Mouse (Mus musculus) left cerebral cortex, adult 9 months (tissue): ENCODE results near the gene Gm5861.
"Not testable (repeated sequence)": the region's sequence is repeated elsewhere in the genome, so short reads cannot be mapped to it uniquely, and the experiment has no call there.

Source experiments
- DNase-seq, 2 experiments: peaks; one replicate each; pipeline ENCODE4 v3.0.0; 2022; ENCODE audit warnings: low spot score in 2 of 2

The Gm5861 gene

DNA sequence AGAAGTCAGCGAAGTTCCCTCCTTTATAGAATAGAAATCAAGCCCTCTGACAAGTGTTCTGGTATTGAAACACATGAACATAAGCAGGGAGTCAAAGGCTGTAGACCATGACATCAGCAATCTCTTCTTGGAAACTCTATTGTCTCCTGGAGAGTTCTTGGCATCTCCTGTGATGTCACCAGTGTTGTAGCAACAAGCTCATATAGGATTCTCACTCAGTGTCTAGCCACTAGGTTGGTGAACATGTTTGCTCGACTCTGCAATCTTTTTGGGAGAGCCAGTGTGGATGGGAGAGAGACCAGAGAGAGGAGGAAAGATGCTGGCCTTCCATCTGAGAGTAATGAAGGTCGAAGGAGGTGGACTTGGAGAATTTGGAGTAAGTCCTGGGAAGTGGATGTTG is at the start of gene Gm5861:
Gm5861 (plus strand) TSS at position 301 of the 400 bp plus-strand sequence.
- not testable (repeated sequence) for DNase-seq

DNA sequence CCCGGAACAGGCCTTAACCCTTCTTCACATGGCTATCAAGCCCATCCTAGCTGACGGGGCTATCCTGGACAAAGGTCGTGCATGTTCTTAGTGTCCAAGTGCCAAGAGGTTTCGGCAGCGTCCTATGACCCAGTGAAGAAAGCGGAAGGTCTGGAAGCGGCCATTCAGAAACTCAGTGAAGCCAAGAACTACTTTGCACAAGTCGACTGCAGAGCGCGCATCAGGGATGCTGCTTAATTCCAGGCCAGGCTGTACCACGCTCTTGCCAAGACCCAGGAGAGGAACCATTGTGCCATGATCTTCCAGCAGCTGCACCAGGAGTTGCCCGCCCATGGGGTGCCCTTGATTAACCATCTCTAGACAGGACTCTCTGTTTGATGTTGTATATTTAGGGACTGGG is 44.8 kb upstream of the Gm5861 start:
- not testable (repeated sequence) for DNase-seq
